Mouse (Mus musculus) lung, postnatal 4 days (tissue): ENCODE data around the gene Gm17018.

Experiments used
- DNase-seq, 2 experiments: peaks; one replicate each; pipeline ENCODE4 v3.0.0; 2021

Gene Gm17018

DNA sequence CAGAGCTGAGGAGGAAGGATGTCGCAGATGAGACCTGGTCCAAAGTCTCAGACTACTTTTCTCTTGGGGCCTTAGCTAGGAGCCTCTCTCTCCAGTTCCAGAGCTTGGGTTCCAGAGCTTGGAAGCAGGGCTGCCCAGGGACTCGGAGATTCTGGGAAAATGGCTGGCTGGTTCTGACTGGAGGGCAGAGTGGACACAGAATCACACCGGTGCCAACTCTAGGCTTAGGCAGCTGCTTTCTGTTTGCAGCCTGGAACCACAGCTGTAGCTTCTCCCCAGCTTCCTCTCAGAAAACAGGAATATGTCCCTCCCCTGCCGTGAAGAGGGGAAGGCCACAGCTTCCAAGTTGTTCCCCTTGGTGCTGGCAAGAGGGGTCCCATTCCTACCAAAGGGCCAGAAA, 10.5 kb upstream of the Gm17018 start:
- DNase-seq, result peak in 1 of 2 experiments; percentile 44

GRCm38 (mm10) chr19:45552187-45552586, 8.2 kb upstream of the Gm17018 start:
- peak in 1 of 2 experiments; percentile 63 for DNase-seq

- DNase-seq, result peak in 1 of 2 experiments; percentile 74
Measured at GRCm38 (mm10) chr19:45554136-45554535, 6.3 kb upstream of the Gm17018 start.

GRCm38 (mm10) chr19:45565925-45566715, 5.7 kb downstream of the Gm17018 start:
- DNase-seq, result no peak

DNA sequence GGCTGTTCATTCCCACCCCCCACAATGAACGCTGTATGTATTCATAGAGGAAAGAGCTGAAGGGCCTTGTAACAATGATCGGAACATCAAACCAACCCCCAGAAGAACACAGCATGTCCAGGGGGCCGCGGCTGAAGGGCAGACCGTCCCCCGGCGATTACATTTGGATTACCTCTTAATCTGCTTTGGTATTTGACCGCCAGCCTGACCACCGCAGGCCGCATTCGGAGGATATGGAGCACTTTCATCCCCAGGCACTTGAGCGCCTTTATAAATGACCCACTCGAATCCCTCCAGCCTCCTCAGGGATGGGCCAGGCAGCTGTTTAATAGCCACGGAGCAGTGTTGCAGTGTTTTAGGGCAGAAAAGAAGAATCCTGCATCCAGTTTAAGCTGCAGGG, 7.0 kb downstream of the Gm17018 start:
- no peak for DNase-seq

DNA sequence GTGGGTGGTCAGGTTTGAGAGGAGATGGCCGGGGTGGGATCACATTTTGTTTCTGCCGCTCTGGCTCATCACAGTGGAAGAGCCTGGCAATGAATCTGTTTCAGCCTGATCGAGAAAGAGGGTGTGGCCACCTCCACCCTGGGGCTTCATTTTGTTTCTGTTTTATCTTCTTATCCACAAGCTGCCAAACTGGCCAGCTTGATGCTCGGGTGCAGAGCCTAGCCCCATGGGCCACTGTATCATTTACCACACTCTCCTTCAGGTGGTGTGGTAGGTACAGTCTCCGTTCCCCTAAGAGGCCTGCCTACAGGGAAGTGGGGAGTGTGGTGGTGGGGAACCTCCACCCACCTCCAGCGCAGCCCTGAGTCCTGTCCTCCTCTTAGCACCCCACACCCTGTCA, 12.6 kb downstream of the Gm17018 start:
- no peak for DNase-seq

GRCm38 (mm10) chr19:45573861-45574267, 13.4 kb downstream of the Gm17018 start:
- DNase-seq, result peak; percentile 80 to 85

DNA sequence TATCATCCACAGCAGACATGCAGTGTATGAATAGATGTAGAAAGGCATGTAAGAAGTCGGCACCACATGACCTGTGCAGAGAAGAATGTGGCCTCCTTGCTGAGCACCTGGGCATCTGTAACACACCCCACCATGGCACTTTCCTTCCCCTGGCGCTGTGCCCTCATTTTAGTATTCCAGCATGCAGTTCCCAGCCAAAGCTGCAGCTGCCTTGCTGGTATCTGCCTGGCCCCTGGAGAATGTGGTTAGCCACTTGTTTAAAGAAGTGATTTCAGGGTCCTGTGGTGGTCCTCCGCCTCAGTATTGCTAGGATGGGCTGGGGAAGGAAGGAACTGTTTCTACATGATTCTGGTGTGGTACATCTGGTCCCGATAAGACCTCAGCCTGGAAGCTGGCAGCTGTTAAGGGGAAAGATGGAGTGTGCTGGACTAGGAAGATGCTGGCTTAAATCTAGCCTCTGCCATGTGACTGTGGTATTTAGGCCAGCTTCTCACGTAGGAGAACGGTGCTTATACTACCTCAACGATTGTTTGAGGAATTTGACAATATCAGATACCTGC, 14.0 kb downstream of the Gm17018 start:
- no peak for DNase-seq

DNA sequence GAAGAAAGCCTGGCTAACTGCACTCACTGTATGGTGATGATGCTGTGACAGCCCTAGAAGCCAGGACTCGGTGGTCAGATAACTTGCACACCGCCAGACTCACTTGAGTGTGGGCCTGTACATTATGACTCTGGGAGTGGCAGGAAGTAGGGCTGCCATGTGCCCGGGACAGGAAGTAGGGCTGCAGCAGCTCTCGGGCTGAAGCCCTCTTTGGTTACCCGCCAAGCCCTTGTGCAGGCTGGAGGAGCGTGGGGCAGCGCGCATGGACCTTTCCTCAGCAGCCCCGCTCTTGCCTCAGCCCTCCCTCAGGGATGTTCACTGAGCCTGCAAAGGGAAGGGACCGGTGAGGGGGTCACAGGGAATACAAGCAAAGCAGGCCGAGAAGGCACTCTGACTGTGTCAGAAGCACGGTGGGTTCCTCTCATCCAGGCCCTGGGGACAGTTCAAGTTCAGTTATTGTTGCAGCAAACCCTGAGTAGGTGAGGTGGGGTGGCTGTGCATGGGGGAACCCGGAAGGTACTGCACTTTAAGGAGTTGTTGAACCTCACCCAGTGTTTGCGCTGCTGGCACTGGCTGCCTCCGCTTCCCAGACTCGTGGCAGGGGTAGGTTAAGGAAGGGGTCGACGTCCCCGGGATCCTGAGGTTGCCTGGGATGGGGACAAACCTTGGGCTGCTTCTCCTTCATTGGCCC, 14.7 kb downstream of the Gm17018 start:
- peak; percentile 66 to 74 for DNase-seq

- peak in 1 of 2 experiments; percentile 69 for DNase-seq
Measured at GRCm38 (mm10) chr19:45575632-45576001, 15.2 kb downstream of the Gm17018 start.

- DNase-seq, result peak in 1 of 2 experiments; percentile 19
Measured at GRCm38 (mm10) chr19:45577141-45577750, 16.8 kb downstream of the Gm17018 start.

- DNase-seq, result peak in 1 of 2 experiments; percentile 29
Measured at GRCm38 (mm10) chr19:45578976-45579375, 18.6 kb downstream of the Gm17018 start.

DNA sequence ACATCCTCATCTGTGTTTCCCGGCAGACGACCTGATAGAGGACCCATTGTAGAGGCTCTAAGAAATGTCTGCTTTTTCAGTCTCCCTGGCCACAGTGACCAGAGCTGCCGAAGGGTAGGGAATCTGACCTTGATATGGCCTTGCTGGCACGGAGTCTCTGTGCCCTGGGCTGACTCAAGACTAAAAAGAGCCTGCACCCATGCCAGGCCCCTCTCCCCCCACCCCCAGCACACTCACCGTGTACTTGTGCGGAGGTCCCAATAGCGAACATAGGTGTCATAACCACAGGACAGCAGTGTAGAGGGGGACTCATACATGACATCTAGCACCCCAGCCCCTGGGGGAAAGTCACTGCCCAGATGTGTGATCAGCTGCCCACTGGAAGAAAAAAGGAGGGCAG, 19.0 kb downstream of the Gm17018 start:
- peak in 1 of 2 experiments; percentile 15 for DNase-seq

DNA sequence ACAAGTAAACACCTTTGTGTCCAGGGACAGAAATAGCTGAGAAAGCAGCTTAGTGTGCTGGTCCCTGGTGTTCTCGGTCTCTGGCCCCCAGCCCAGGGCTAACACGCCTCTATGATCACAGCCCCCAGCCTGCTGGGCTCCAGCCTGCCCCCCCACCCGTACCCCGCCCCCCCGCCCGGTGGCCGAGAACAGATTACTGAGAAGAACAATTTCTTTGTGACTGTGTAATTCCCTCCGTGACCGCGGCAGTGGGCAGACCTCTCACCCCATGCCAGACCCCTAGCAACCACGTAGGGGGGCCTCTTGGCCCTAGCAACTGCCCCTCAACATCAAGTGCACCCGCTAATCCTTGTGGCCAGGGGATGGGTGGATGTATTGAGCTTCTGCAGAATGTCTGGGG, 19.8 kb downstream of the Gm17018 start:
- DNase-seq, result no peak

- DNase-seq, result peak; percentile 71 to 79
Measured at GRCm38 (mm10) chr19:45581257-45581656, 20.8 kb downstream of the Gm17018 start.

DNA sequence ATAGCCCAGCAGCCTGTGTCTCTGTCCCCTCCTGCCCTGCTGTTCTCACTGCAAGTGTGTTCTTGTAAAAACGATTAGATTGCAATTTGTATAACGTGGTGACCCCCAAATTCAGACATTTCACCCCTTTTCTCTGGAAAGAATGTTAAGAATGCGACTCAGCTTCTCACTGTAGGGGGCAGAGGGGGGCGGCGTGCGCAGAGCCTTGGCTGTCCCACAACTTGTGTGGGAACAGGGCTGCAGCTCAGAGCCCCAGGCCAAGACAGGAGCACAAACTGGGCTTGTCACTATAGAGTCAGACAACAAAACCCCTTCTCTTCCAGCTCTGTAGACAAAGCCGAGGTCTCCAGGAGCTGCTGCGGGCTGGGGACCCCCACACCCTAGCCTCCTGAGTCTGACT, 21.7 kb downstream of the Gm17018 start:
- peak in 1 of 2 experiments; percentile 41 for DNase-seq

DNA sequence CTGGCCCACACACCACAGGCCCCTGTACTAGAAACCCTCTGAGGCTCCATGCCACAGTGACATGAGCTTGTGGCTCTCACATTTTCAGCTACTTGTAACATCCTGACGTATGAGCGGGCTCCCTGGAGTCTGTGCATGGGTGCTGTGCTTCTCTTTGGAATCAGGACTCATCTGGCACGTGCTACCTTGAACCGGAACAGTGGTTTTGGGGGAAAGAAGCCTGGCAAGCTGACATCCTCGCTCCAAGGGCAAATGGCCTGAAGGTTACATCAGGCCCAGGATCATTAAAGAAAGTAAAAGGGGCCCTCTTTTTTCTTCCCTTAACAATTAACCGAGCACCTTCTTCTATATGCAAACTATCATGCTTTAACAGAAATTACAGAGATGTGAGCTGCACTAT, 22.7 kb downstream of the Gm17018 start:
- DNase-seq, result no peak

- no peak for DNase-seq
Measured at GRCm38 (mm10) chr19:45584856-45585620, 24.6 kb downstream of the Gm17018 start.

GRCm38 (mm10) chr19:45586850-45587249, 26.4 kb downstream of the Gm17018 start:
- DNase-seq, result no peak

DNA sequence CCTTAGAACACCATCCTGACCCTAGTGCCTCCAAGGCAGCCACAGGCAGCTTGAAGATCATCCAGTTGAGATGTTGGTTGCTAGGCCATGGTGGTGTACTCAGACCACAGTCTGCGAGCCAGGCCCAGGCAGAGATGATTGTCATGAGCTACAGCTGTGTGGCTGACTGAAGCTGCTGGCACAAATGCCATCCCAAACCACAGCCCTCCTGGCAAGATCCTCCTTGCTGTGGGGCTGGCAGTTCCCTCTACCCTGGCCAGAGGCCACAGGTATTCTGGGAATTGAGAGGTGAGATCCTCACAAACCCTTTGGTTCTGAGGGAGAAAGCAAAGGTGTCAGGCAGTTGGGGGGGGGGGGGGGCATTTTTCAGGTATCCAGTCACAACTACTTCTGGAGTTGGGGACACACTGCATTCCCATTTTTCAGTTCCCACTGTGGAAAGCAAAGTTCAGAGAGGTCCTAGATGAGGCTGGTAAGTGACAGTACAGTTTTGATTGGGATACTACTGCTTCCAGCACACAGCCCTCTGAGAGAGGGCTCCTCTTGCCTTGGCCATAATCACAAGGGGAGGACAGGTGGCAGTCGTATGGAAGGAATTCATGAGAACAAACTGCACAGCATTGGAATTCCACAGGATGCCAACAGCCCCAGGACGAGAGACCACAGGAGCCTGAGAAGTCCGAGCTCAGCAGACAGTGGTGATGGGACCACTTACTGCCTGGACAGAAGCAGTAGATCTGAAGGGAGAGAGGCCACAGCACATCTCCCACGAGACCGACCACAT, 27.3 kb downstream of the Gm17018 start:
- DNase-seq, result no peak

DNA sequence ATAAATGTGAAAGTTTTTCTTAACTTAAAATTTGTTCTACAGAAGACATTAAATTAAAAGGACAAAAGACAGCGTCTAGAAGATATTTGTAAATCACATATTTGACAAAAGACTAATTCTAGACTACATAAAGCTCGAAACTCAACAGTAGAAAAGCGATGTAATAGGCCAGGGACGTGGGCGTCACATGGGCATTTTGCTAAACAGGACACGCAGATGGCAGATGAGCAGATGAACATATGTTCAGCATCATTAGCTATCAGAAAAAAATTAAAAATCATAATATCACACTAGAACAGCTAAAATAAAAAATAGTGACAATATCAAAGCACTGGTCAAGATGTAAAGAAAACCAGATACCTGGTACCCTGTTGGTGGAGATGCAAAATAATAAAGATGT, 29.3 kb downstream of the Gm17018 start:
- DNase-seq, result no peak

GRCm38 (mm10) chr19:45591704-45592103, 31.3 kb downstream of the Gm17018 start:
- DNase-seq, result peak; percentile 74 to 75
